In genomic region chr6:73247452-73247851, GRCm38 (mm10) we compare ENCODE assay signal across 8 mouse cellular contexts. TPM values are rescaled to one million over a fixed set of nuclear protein-coding genes. Genes with fewer than 3 reads are reported as not detected.
DNase-seq lines count a peak whose midpoint lies in the region; ATAC-seq and TF ChIP-seq lines count a peak whose summit lies in the region.

No protein-coding gene starts in this region.

- 46% methylated on average over 4 of the region's 4 CpGs for WGBS in neural tube, embryonic 11.5 days
- WGBS in limb, embryonic 10.5 days, result 46% methylated on average over 4 of the region's 4 CpGs
- 41% methylated on average over 4 of the region's 4 CpGs for WGBS in midbrain, embryonic 16.5 days

- TF ChIP-seq CTCF in bone marrow macrophage, adult 2 months (IDR thresholded peaks at IDR 0.05; ENCODE audit: low read depth, low read length), result no peak

- H3K9ac ChIP-seq in neural tube, embryonic 11.5 days (ENCODE audit: low read length), result no peak overlapping the region
- H3K9ac ChIP-seq in midbrain, embryonic 16.5 days (ENCODE audit: low read depth, low read length), result 0 out of 2 replicates have a peak overlapping the region, but pooled peaks have one; percentile 94

- no peak for ATAC-seq in neural tube, embryonic 11.5 days (ENCODE audit: insufficient read depth, low FRiP score, low TSS enrichment)
- peak; percentile 25; the same call in 1 of the 2 replicates for ATAC-seq in granulocyte monocyte progenitor cell, adult 5-6 weeks (replicated peaks; ENCODE audit: poor library complexity, severe bottlenecking)
- ATAC-seq in midbrain, embryonic 16.5 days, result no peak

- H3K9me3 ChIP-seq in neural tube, embryonic 11.5 days (ENCODE audit: control insufficient read depth, low read length), result no peaks in the 10 kb centered on the region
- no peaks in the 10 kb centered on the region for H3K9me3 ChIP-seq in limb, embryonic 10.5 days (replicated peaks)
- no peaks in the 10 kb centered on the region for H3K9me3 ChIP-seq in midbrain, embryonic 16.5 days (replicated peaks; ENCODE audit: control insufficient read depth, low read length, poor library complexity, severe bottlenecking)

- no peak for DNase-seq in neural tube, embryonic 11.5 days (ENCODE audit: low spot score)
- no peak for DNase-seq in neural tube, embryonic 10.5 days (ENCODE audit: extremely low spot score, low spot score)
- DNase-seq in limb, embryonic 10.5 days (ENCODE audit: low spot score), result peak; percentile 43
- no peak for DNase-seq in layer of hippocampus, adult 8-10 months (ENCODE audit: low spot score in 2 of 2)
- DNase-seq in frontal cortex, postnatal 36 days (ENCODE audit: low spot score in 2 of 2), result no peak

- H3K4me2 ChIP-seq in neural tube, embryonic 11.5 days (ENCODE audit: low read depth), result peak overlapping the region; percentile 69
- H3K4me2 ChIP-seq in midbrain, embryonic 16.5 days (ENCODE audit: low read length), result peak overlapping the region; percentile 51

- TF ChIP-seq POLR2A in bone marrow macrophage, adult 2 months (IDR thresholded peaks at IDR 0.05; ENCODE audit: borderline replicate concordance, low read depth, low read length), result no peak

- peaks cover 6% of the 10 kb centered on the region; the same call in 1 of the 2 replicates for H3K4me1 ChIP-seq in neural tube, embryonic 11.5 days (ENCODE audit: control insufficient read depth, insufficient read depth, low read length)
- H3K4me1 ChIP-seq in bone marrow macrophage, adult 2 months (ENCODE audit: control insufficient read depth, insufficient read depth, low read length), result peaks cover 6% of the 10 kb centered on the region
- H3K4me1 ChIP-seq in limb, embryonic 10.5 days, result peaks cover 12% of the 10 kb centered on the region
- peaks cover 17% of the 10 kb centered on the region for H3K4me1 ChIP-seq in midbrain, embryonic 16.5 days (ENCODE audit: control insufficient read depth, insufficient read depth, low read length)

- peak overlapping the region; percentile 84 for H3K4me3 ChIP-seq in neural tube, embryonic 11.5 days (ENCODE audit: low read depth, low read length)
- H3K4me3 ChIP-seq in bone marrow macrophage, adult 2 months (ENCODE audit: insufficient read depth, low read length), result peak overlapping the region; percentile 97
- peak overlapping the region; percentile 97 for H3K4me3 ChIP-seq in limb, embryonic 10.5 days
- peak overlapping the region; percentile 98 for H3K4me3 ChIP-seq in midbrain, embryonic 16.5 days (ENCODE audit: low read depth, low read length)

- H3K27ac ChIP-seq in neural tube, embryonic 11.5 days (ENCODE audit: low read depth, low read length), result no peak overlapping the region
- H3K27ac ChIP-seq in bone marrow macrophage, adult 2 months (ENCODE audit: insufficient read depth, low read depth, low read length), result no peak overlapping the region
- no peak overlapping the region for H3K27ac ChIP-seq in limb, embryonic 10.5 days
- H3K27ac ChIP-seq in midbrain, embryonic 16.5 days (ENCODE audit: low read length), result no peak overlapping the region

- no peaks in the 10 kb centered on the region for H3K27me3 ChIP-seq in neural tube, embryonic 11.5 days (ENCODE audit: control insufficient read depth, insufficient read depth, low read length)
- no peaks in the 10 kb centered on the region for H3K27me3 ChIP-seq in limb, embryonic 10.5 days (ENCODE audit: low read depth, poor library complexity, severe bottlenecking)
- no peaks in the 10 kb centered on the region for H3K27me3 ChIP-seq in midbrain, embryonic 16.5 days (ENCODE audit: control insufficient read depth, insufficient read depth, low read depth, low read length)

- no peaks in the 10 kb centered on the region for H3K36me3 ChIP-seq in neural tube, embryonic 11.5 days (ENCODE audit: control insufficient read depth, insufficient read depth, low read length)
- H3K36me3 ChIP-seq in limb, embryonic 10.5 days, result peaks cover 4% of the 10 kb centered on the region; the same call in 1 of the 2 replicates
- H3K36me3 ChIP-seq in midbrain, embryonic 16.5 days (ENCODE audit: control insufficient read depth, insufficient read depth, low read length), result no peaks in the 10 kb centered on the region

RNA-seq across cellular contexts. Expression of gene Suclg1, which starts 0.7 kb away (rescaled TPM):
- polyA plus RNA-seq in neural tube, embryonic 11.5 days (2014; fragmentation: Nextera tagmentation; extraction: Ambion mirVana), result 159 and 172 TPM in 2 replicates
- 56.4 and 64.4 TPM in 2 replicates for polyA plus RNA-seq in bone marrow macrophage, adult 2 months (2012; ENCODE audit: insufficient read depth, insufficient read length, missing spikeins)
- total RNA-seq in granulocyte monocyte progenitor cell, adult 5-6 weeks (2014; fragmentation: Nextera tagmentation), result 118 and 131 TPM in 2 replicates
- total RNA-seq in granulocyte monocyte progenitor cell, adult 5-6 weeks (2017), result 146 and 203 TPM in 2 replicates
- polyA plus RNA-seq in limb, embryonic 10.5 days (2016; fragmentation: Nextera tagmentation; extraction: Ambion mirVana), result 164 and 188 TPM in 2 replicates
- 127 and 133 TPM in 2 replicates for polyA plus RNA-seq in midbrain, embryonic 16.5 days (2015; fragmentation: Nextera tagmentation; extraction: Ambion mirVana)
- 100 to 1,000 TPM; 122 to 136 (median 131) TPM for total RNA-seq in layer of hippocampus, adult 8-10 months (2022)

RNA-seq across cellular contexts. Expression of gene Dnah6, which starts 26.0 kb away (rescaled TPM):
- polyA plus RNA-seq in neural tube, embryonic 11.5 days (2014; fragmentation: Nextera tagmentation; extraction: Ambion mirVana), result 0.08 TPM in 1 of 2 replicates, not detected in the other
- not detected in 2 replicates for polyA plus RNA-seq in bone marrow macrophage, adult 2 months (2012; ENCODE audit: insufficient read depth, insufficient read length, missing spikeins)
- not detected in 2 replicates for total RNA-seq in granulocyte monocyte progenitor cell, adult 5-6 weeks (2014; fragmentation: Nextera tagmentation)
- total RNA-seq in granulocyte monocyte progenitor cell, adult 5-6 weeks (2017), result not detected in 2 replicates
- polyA plus RNA-seq in limb, embryonic 10.5 days (2016; fragmentation: Nextera tagmentation; extraction: Ambion mirVana), result 0.01 TPM in 2 replicates
- polyA plus RNA-seq in midbrain, embryonic 16.5 days (2015; fragmentation: Nextera tagmentation; extraction: Ambion mirVana), result 0.32 and 0.36 TPM in 2 replicates
- total RNA-seq in layer of hippocampus, adult 8-10 months (2022), result 1 to 10 TPM in 2 of 4 experiments, under 1 TPM in 2; 0.83 to 1.5 (median 1.1) TPM
